Mouse (Mus musculus): Measurements from ENCODE around the gene Anxa3.

Anxa3 gene

DNA sequence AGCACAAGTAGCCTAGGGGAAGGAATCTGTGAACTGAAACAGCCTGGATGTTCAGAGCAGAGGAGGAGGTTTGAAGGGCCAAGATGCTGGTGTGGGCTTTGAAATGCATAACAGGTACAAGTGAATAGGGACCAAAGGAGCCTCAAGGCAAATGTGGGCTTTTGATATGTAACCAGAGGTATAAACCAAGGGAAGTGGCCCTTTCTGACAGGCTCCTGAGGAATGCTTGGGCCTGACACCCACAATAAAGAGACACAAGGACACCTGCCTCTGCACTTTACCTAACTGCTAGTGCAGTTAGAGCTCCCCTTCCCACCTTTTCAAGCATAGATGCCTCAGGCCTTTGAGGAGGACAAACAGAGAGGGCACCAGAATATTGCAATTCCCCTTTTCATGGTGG, 54.8 kb downstream of the Anxa3 start:
- no peak for DNase-seq (ENCODE audit: low read depth, low spot score)

- no peak for DNase-seq (ENCODE audit: low read depth, low spot score)
Measured at GRCm38 (mm10) chr5:96848386-96848785, 55.2 kb downstream of the Anxa3 start.

- DNase-seq (ENCODE audit: low read depth, low spot score), result no peak
Measured at GRCm38 (mm10) chr5:96849232-96849631, 56.1 kb downstream of the Anxa3 start.

DNA sequence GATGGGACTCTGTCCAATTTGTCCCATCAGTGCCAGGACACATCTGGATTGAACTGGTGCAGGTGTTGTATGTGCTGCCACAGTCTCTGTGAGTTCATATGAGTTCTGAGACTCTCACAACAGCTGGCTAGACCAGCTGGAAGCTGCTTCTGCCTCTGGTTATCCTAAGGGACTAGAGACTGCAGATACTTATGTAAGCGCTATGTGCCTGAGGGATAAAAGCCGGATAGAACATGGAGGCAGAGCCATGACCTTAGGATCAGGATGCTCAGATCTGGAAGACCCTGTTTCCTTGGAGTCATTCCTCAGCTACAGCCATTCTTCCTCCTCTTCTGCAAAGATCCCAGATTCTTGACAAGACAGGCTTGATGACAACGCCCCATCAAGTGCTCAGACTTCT, 60.3 kb downstream of the Anxa3 start:
- DNase-seq (ENCODE audit: low read depth, low spot score), result no peak

- DNase-seq (ENCODE audit: low read depth, low spot score), result no peak
Measured at GRCm38 (mm10) chr5:96854350-96854749, 61.2 kb downstream of the Anxa3 start.

GRCm38 (mm10) chr5:96859938-96860337, 66.8 kb downstream of the Anxa3 start:
- DNase-seq (ENCODE audit: low read depth, low spot score), result no peak

GRCm38 (mm10) chr5:96867171-96867570, 74.0 kb downstream of the Anxa3 start:
- no peak for DNase-seq (ENCODE audit: low read depth, low spot score)

GRCm38 (mm10) chr5:96868893-96869292, 75.8 kb downstream of the Anxa3 start:
- no peak for DNase-seq (ENCODE audit: low read depth, low spot score)

DNA sequence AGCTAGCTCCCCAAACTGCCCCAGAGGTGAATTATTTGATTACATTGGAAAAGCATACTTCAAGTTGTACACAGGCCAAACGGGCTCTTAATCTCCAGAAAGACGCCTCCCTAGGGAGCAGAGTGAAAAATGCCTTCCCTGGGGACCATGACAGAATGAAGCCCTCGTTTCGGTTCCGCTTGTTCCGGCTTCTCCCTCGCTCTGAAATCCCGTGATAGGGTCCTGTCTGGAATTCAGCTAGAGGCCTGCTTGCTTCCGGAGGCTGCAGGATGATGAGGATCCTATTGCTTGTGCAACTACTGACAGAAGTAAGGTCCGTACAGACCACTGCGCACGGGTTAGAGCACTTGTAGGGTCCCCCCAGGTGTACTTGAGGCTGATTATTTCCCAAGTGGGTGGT, 77.9 kb downstream of the Anxa3 start:
- DNase-seq (ENCODE audit: low read depth, low spot score), result no peak

DNA sequence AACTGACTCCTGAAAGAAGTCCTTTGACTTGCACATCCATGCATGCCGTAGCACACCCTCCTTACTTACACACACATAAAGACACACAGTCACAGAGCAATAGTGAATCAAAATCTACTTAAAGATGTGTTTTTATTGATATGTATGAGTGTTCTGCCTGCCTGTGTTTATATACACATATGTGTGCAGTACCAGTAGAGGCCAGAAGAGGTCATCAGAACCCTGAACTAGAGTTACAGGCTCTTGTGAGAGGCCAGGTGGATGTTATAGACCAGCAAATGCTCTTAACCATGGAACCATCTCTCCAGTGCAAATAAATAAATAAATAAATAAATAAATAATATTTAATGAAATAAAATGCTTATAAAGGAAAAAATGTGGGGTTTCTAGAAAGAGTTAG, 85.0 kb downstream of the Anxa3 start:
- DNase-seq (ENCODE audit: low read depth, low spot score), result peak; percentile 65

DNA sequence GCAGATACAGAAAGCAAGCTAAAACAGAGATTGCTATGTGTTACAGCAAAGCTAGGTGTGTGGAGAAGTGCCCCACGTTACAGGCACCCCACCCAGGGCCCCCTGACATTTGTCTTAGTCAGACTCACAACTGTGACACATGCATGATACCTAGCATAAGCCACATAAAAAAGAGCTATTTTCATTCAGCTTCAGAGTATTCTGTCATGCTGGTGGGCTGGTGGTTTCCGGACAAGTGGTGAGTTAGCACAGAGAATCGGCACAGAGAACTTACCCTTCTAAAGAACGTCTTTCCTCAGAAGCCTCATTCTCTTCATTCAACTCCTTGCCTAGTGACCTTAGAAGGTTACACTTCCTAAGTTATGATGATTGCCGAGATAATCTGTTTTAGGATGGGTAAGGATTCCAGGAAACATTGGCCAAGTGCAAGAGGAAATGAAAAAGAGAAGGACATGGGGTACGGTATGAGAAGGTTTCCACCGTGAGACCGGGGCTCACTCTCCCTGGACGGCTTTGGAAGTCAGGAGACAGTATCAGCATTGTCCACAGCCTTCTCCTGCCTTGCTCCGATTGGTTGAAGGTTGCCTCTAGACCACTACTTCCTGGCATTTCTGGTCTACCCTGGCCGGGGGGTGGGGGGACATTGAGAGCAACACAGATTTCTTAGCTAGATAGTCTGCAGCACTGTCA, 85.9 kb downstream of the Anxa3 start:
- peak; percentile 63 for DNase-seq (ENCODE audit: low read depth, low spot score)

GRCm38 (mm10) chr5:96880231-96880630, 87.1 kb downstream of the Anxa3 start:
- no peak for DNase-seq (ENCODE audit: low read depth, low spot score)

DNA sequence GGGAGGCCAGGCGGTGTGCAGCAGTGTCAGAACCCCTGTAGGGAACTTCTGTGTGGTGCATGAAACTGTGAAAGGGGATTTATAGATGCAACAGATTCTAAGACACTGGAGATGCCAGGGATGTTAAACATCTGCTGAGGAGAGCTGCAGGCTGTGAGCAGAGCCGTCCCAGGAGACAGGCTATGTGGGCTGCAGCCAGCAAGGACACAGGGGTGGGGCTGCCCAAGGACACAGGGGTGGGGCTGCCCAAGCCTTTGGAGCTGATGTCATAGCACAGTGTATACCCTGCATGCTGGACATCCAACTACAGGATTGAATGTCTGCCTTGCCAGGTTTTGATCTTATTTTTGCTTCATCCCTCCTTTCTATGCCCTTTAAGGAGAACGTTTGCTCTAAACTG, 88.0 kb downstream of the Anxa3 start:
- DNase-seq (ENCODE audit: low read depth, low spot score), result no peak

- no peak for DNase-seq (ENCODE audit: low read depth, low spot score)
Measured at GRCm38 (mm10) chr5:96881613-96882012, 88.5 kb downstream of the Anxa3 start.

DNA sequence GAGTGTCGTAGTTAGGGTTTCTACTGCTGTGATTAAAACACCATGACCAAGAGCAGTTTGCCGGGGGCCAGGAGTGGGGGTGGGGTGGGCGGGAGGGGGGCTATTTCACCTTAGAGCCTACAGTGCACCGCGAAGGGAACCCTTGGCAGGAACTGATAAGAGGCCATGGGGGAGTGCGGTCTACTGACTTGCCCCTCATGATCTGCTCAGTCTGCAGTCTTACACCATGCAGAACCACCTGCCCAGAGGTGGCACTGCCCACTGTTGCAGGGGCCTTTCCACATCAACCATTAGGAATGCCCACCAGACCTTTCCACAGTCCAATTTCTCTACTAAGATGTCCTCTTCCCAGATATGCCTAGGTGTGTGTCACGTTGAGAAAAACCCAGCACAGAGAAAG, 92.1 kb downstream of the Anxa3 start:
- DNase-seq (ENCODE audit: low read depth, low spot score), result no peak

DNA sequence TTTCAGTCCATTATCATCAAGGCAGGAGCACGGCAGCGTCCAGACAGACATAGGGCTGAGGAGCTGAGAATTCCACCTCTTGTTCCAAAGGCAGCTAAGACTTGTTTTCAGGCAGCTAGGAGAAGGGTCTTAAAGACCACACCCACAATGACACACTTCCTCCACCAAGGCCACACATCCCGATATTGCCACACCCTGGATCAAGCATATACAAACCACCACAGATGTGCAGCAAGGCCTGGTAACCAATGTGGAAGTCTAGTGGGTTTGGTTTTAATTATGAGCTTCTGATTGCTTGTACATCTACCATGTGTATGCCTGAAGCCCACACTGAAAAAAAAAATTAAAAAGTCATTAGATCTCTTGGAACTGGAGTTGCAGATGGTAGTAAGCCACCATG, 95.3 kb downstream of the Anxa3 start:
- no peak for DNase-seq (ENCODE audit: low read depth, low spot score)

DNA sequence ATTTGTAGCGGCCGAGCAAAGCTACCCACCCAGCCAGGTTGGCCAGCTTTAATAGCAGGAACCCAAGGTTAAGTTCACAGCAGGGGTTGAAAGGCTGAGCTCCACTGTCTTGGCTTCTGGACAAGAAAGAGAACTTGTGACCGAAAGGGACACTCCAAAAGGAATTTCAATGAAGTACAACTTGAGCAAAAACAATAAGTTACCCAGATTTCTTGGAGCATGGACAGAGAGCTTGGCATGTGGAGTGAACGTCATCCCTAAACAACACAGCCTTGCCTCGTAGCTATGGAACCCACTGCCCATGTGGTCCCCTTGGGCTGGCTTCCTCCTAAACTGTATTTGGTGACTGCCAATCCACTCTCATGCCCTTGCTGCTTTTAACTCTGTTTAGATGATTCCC, 97.2 kb downstream of the Anxa3 start:
- no peak for DNase-seq (ENCODE audit: low read depth, low spot score)
